Mouse (Mus musculus): ENCODE results near the gene Pde4b. TPM values are rescaled to one million over a fixed set of nuclear protein-coding genes. Genes with fewer than 3 reads are reported as not detected.

The Pde4b gene
- polyA plus RNA-seq, 1 experiment from 2014 or later = 51.2 TPM

DNA sequence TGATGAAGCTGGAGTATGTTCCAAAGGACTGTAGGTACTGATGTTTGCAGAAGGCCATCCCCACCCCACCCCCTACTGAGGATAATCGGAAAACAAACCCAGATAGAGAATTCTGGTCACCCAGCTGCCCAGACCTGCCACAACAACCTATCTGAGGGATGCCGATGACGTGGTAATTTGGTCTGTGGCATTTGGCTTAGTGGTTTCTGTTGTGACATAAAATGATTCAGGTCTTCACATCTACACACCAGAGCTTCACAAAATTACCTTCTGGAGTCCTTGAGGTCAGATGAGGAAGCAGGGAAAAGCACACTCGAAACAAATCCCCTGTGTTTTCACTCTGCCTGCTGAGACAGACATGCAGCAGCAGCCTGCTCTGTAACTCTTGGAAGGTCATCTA is 444.4 kb downstream of the Pde4b start:
- H3K9ac ChIP-seq (replicated peaks; ENCODE audit: low read depth, low read length) = no peak overlapping the region
- H3K36me3 ChIP-seq (ENCODE audit: control insufficient read depth, insufficient read depth, low read length) = no peaks in the 10 kb centered on the region
- no peak overlapping the region for H3K27ac ChIP-seq (ENCODE audit: low read depth, low read length)
- H3K4me1 ChIP-seq (ENCODE audit: control insufficient read depth, insufficient read depth, low read length) = no peaks in the 10 kb centered on the region
- H3K4me2 ChIP-seq (ENCODE audit: low read depth, low read length) = no peak overlapping the region
- no peak overlapping the region for H3K4me3 ChIP-seq (ENCODE audit: low read depth, low read length)
- H3K27me3 ChIP-seq (ENCODE audit: control insufficient read depth, insufficient read depth, low read length) = no peaks in the 10 kb centered on the region
- 81% methylated on average over 4 of the region's 4 CpGs for WGBS
- no peak for ATAC-seq (ENCODE audit: low read depth)
- no peaks in the 10 kb centered on the region for H3K9me3 ChIP-seq (ENCODE audit: control insufficient read depth, low read length)

DNA sequence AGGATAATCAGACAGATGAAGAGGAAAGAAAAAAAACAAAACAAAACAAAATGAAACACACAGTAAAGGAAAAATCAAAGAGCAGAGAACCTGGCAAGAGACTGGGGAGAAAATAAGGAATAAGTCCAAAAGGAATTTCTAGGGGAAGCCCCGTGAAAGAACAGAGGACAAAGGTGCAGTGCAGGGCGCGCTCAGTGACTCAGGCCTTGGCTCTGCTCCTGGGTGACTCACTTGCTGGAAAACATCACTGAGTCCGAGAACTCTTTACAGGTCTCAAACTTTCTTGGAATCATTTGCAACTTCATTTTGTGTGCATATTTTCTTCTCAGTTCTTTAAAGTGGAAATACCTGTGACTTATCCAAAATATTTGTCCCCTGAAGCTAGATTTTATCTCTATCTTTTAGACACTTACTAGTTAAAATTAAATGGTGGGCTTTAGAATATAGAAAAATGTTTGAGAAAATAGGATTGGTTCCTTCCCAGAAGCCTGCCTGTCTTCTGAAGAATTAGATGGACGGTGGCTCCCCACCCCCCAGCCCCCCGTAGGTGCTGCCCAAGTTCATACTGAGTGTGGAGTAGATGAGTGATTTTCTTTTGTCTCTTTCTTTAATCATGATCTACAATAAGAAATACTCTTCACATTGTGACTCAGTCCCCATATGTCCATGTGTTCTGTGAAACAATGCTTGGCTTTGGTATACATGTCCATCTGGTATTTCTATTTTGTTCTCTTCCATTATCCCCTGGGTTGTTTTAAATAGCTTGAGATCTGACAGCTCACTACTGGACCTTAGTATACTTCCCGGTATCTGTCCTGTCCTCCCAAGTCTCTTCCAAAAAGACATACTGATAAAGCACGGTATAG is 446.1 kb downstream of the Pde4b start:
- no peak overlapping the region for H3K9ac ChIP-seq (replicated peaks; ENCODE audit: low read depth, low read length)
- no peaks in the 10 kb centered on the region for H3K4me1 ChIP-seq (ENCODE audit: control insufficient read depth, insufficient read depth, low read length)
- H3K27me3 ChIP-seq (ENCODE audit: control insufficient read depth, insufficient read depth, low read length) = no peaks in the 10 kb centered on the region
- 63% methylated on average over 8 of the region's 8 CpGs for WGBS
- peak overlapping the region; percentile 46; the same call in 1 of the 2 replicates for H3K27ac ChIP-seq (ENCODE audit: low read depth, low read length)
- no peaks in the 10 kb centered on the region for H3K9me3 ChIP-seq (ENCODE audit: control insufficient read depth, low read length)
- no peak for ATAC-seq (ENCODE audit: low read depth)
- H3K36me3 ChIP-seq (ENCODE audit: control insufficient read depth, insufficient read depth, low read length) = no peaks in the 10 kb centered on the region
- no peak overlapping the region for H3K4me3 ChIP-seq (ENCODE audit: low read depth, low read length)
- no peak overlapping the region for H3K4me2 ChIP-seq (ENCODE audit: low read depth, low read length)

DNA sequence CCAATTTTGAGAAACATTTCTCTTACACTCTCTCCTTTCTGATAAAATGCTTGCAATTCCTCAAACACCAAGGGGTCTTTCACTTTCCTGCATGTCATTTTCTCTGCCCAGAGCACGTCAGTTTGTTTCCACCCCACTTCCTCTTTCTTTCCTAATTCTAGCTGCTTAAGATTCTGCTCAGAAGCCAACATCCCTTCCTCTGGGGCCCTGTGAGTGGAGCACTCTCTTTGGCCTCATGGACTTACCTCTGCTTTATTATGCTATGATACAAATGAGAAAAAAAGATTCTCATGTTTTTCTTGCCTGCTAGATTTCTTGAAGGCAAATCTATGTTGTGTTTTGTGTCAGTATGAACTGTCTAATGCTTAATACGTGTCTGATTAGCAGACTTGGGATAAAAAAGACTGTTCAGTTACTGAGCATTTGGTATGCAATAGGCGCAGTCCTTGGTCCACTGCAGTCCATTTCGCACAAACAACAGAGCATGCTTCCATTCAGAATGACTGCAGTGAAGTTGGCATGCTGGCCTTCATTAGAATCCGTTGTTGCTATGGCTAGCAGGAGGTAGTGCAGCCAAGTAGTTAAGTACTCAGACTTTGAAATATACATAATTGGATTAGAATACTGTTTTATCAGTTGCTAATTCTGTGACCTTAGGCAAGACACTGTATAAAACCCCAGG is 446.8 kb downstream of the Pde4b start:
- 47% methylated on average over 5 of the region's 5 CpGs for WGBS
- Histone ChIP-seq H3K27ac (ENCODE audit: low read depth, low read length) (peak overlapping the region; percentile 46; the same call in 1 of the 2 replicates), H3K27me3 (ENCODE audit: control insufficient read depth, insufficient read depth, low read length) (no peaks in the 10 kb centered on the region), H3K4me2 (ENCODE audit: low read depth, low read length) (no peak overlapping the region), H3K9me3 (ENCODE audit: control insufficient read depth, low read length) (no peaks in the 10 kb centered on the region), H3K4me3 (ENCODE audit: low read depth, low read length) (no peak overlapping the region), H3K4me1 (ENCODE audit: control insufficient read depth, insufficient read depth, low read length) (no peaks in the 10 kb centered on the region), H3K9ac (replicated peaks; ENCODE audit: low read depth, low read length) (no peak overlapping the region), H3K36me3 (ENCODE audit: control insufficient read depth, insufficient read depth, low read length) (no peaks in the 10 kb centered on the region)
- peak; percentile 73 for ATAC-seq (ENCODE audit: low read depth)

DNA sequence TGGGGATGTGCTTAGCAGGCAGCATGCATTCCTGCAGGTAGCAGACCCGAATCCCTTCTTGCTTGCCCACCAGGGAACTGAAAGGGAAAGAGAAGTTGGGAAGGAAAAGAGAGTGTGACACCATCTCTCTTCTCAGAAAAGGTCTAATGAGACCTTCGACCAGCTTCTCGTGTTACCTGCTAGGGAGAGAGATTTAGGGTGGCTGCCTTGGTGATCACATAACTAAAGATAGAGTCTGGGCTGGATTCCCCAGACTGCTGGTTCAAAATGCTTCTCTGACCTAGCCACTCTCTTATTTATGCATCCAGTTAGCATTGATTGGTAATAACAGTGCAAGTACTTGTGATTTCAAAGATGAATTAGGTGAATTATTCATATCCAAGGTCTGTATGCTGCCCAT is 448.5 kb downstream of the Pde4b start:
- 82% methylated on average over 3 of the region's 3 CpGs for WGBS

DNA sequence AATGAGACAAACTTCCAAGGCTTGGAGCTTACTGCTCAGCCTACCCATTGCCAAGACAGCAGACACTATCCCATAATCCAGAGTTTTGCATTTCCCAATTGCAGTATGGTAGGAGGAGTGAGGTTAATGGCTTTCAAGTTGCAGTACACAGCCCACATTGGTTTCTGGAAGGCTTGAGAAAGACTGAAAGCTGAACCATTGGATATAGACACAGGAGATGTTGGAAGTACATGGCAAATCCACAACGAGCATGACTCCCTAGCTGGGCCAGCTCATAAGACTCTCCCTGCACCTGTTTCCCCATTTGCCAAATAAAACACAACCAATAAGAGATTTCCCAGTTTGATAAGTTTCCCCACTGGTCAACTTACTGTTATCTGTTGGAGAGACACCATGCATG is 450.9 kb downstream of the Pde4b start:
- no peak overlapping the region for H3K27ac ChIP-seq (ENCODE audit: low read depth, low read length)
- 83% methylated on average over 1 of the region's 1 CpGs for WGBS

More for the DNA sequence above, 448.5 kb downstream of the Pde4b start:
- Histone ChIP-seq H3K36me3 (ENCODE audit: control insufficient read depth, insufficient read depth, low read length) (no peaks in the 10 kb centered on the region), H3K27me3 (ENCODE audit: control insufficient read depth, insufficient read depth, low read length) (no peaks in the 10 kb centered on the region), H3K4me2 (ENCODE audit: low read depth, low read length) (no peak overlapping the region), H3K27ac (ENCODE audit: low read depth, low read length) (no peak overlapping the region), H3K4me1 (ENCODE audit: control insufficient read depth, insufficient read depth, low read length) (no peaks in the 10 kb centered on the region), H3K9ac (replicated peaks; ENCODE audit: low read depth, low read length) (no peak overlapping the region), H3K4me3 (ENCODE audit: low read depth, low read length) (no peak overlapping the region), H3K9me3 (ENCODE audit: control insufficient read depth, low read length) (no peaks in the 10 kb centered on the region)
- ATAC-seq (ENCODE audit: low read depth) = no peak

DNA sequence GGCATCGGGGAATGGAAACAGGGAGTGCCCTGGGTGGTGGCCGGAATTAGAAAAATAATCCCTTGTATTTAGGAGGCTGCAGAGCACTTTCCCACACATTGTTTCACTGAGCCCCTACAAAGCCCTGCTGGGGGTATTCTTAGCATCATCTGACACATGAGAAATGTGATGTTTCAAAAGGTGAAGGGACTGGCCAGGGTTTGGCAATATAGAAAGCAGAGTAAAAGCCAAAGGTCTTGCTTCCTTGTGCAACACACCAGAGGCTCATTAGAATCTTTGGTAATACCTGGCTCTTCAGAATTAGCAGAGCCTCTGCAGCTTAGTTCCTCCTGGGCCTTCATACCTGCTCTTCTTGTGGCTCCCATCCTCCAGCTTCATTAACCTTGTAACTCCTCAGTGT is 451.4 kb downstream of the Pde4b start:
- no peaks in the 10 kb centered on the region for H3K27me3 ChIP-seq (ENCODE audit: control insufficient read depth, insufficient read depth, low read length)
- WGBS = 90% methylated on average over 2 of the region's 2 CpGs
- ATAC-seq (ENCODE audit: low read depth) = no peak
- no peaks in the 10 kb centered on the region for H3K9me3 ChIP-seq (ENCODE audit: control insufficient read depth, low read length)
- H3K36me3 ChIP-seq (ENCODE audit: control insufficient read depth, insufficient read depth, low read length) = no peaks in the 10 kb centered on the region
- H3K4me1 ChIP-seq (ENCODE audit: control insufficient read depth, insufficient read depth, low read length) = no peaks in the 10 kb centered on the region
- H3K4me2 ChIP-seq (ENCODE audit: low read depth, low read length) = no peak overlapping the region
- H3K9ac ChIP-seq (replicated peaks; ENCODE audit: low read depth, low read length) = no peak overlapping the region
- no peak overlapping the region for H3K4me3 ChIP-seq (ENCODE audit: low read depth, low read length)
- H3K27ac ChIP-seq (ENCODE audit: low read depth, low read length) = no peak overlapping the region

More for the DNA sequence above, 450.9 kb downstream of the Pde4b start:
- no peaks in the 10 kb centered on the region for H3K4me1 ChIP-seq (ENCODE audit: control insufficient read depth, insufficient read depth, low read length)
- ATAC-seq (ENCODE audit: low read depth) = no peak
- H3K36me3 ChIP-seq (ENCODE audit: control insufficient read depth, insufficient read depth, low read length) = no peaks in the 10 kb centered on the region
- H3K9ac ChIP-seq (replicated peaks; ENCODE audit: low read depth, low read length) = no peak overlapping the region
- no peaks in the 10 kb centered on the region for H3K9me3 ChIP-seq (ENCODE audit: control insufficient read depth, low read length)
- no peak overlapping the region for H3K4me2 ChIP-seq (ENCODE audit: low read depth, low read length)
- no peak overlapping the region for H3K4me3 ChIP-seq (ENCODE audit: low read depth, low read length)
- H3K27me3 ChIP-seq (ENCODE audit: control insufficient read depth, insufficient read depth, low read length) = no peaks in the 10 kb centered on the region

DNA sequence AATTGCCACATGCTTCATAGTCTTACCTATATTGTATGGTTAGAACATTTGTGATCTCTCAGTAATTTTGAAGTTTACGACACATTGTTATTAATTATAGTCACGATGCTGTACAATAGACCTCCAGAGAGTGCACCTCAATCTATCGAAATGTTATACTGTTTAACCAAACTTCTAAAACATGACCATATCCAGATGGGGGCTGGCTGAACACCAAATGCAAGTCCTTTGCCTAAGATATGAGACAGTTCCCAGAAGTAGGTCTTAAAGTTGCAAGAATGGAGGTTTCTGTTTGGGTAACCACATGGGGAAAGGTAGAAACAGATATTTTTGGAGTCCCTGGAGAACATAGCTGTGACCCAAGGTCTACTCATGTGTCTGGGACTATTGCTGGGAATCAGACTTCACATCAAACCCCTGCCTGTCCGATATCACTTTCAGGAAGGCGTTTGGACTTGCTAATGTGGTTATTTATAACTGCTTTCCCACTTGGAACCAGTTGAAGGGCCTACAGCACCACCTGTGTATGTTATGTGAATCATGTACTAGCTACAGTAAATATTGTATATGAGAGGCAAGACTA is 452.3 kb downstream of the Pde4b start:
- Histone ChIP-seq H3K27ac (ENCODE audit: low read depth, low read length) (no peak overlapping the region), H3K36me3 (ENCODE audit: control insufficient read depth, insufficient read depth, low read length) (no peaks in the 10 kb centered on the region), H3K9ac (replicated peaks; ENCODE audit: low read depth, low read length) (no peak overlapping the region), H3K27me3 (ENCODE audit: control insufficient read depth, insufficient read depth, low read length) (no peaks in the 10 kb centered on the region), H3K9me3 (ENCODE audit: control insufficient read depth, low read length) (no peaks in the 10 kb centered on the region), H3K4me2 (ENCODE audit: low read depth, low read length) (no peak overlapping the region), H3K4me1 (ENCODE audit: control insufficient read depth, insufficient read depth, low read length) (no peaks in the 10 kb centered on the region), H3K4me3 (ENCODE audit: low read depth, low read length) (no peak overlapping the region)
- ATAC-seq (ENCODE audit: low read depth) = no peak
- WGBS = 86% methylated on average over 5 of the region's 5 CpGs

DNA sequence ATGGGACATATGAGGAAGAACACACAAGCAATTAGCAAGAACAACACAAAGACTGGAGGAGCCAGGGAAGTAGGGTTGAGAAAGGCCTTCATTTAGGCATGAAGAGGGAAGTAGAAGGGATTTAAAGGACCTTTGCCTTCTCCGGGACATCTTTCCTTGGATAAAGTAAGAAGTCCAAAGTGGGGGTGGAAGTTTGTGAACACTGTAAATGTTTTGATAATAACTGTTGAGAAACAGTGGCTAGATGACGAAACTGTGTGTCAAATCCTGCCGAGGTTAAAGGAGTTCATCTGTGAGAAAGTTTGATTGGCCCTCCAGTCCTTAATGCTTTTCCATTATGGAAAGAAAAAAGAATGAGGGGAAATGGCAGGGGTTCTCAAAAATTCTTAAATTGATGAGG is 455.6 kb downstream of the Pde4b start:
- Histone ChIP-seq H3K4me1 (ENCODE audit: control insufficient read depth, insufficient read depth, low read length) (no peaks in the 10 kb centered on the region), H3K9ac (replicated peaks; ENCODE audit: low read depth, low read length) (no peak overlapping the region), H3K9me3 (ENCODE audit: control insufficient read depth, low read length) (no peaks in the 10 kb centered on the region), H3K36me3 (ENCODE audit: control insufficient read depth, insufficient read depth, low read length) (no peaks in the 10 kb centered on the region), H3K27ac (ENCODE audit: low read depth, low read length) (no peak overlapping the region), H3K4me3 (ENCODE audit: low read depth, low read length) (no peak overlapping the region), H3K27me3 (ENCODE audit: control insufficient read depth, insufficient read depth, low read length) (no peaks in the 10 kb centered on the region), H3K4me2 (ENCODE audit: low read depth, low read length) (no peak overlapping the region)
- ATAC-seq (ENCODE audit: low read depth) = no peak
- 91% methylated on average over 3 of the region's 3 CpGs for WGBS

DNA sequence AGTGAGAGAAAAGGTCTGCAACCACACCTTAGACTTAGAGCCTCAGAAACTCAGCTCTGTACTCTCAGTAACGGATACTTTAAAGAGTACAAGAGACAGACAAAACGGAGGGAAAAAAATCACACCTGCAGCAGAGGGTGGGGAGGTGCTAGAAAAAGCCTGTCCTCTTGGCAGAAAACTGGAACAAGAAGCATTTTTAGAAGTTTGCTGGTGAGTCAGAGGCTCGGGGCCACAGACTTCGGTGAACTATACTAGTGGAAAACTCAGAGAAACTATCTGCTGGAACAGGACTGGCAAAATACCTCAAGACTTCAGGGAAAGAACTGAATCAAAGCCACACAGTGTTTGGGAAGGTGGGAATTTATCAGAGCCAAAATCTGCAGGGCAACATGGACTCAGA is 457.9 kb downstream of the Pde4b start:
- Histone ChIP-seq H3K9me3 (ENCODE audit: control insufficient read depth, low read length) (no peaks in the 10 kb centered on the region), H3K4me3 (ENCODE audit: low read depth, low read length) (no peak overlapping the region), H3K27me3 (ENCODE audit: control insufficient read depth, insufficient read depth, low read length) (no peaks in the 10 kb centered on the region), H3K9ac (replicated peaks; ENCODE audit: low read depth, low read length) (no peak overlapping the region), H3K4me1 (ENCODE audit: control insufficient read depth, insufficient read depth, low read length) (no peaks in the 10 kb centered on the region), H3K36me3 (ENCODE audit: control insufficient read depth, insufficient read depth, low read length) (no peaks in the 10 kb centered on the region), H3K27ac (ENCODE audit: low read depth, low read length) (no peak overlapping the region), H3K4me2 (ENCODE audit: low read depth, low read length) (no peak overlapping the region)
- no peak for ATAC-seq (ENCODE audit: low read depth)
- 88% methylated on average over 4 of the region's 4 CpGs for WGBS

Measured in neural tube, embryonic 14.5 days (tissue).